Mouse (Mus musculus) hindbrain, embryonic 15.5 days (tissue): ENCODE data around the gene Rnase4. TPM values are rescaled to one million over a fixed set of nuclear protein-coding genes. Genes with fewer than 3 reads are reported as not detected.

Source experiments
- polyA plus RNA-seq: library from polyadenylated mRNA; unstranded; fragments of >200 nt; fragmentation: Nextera tagmentation; extraction: Ambion mirVana; gene quantifications from 2 replicates; pipeline ENCODE4 v1.2.1, GENCODE M21; 2015

The Rnase4 gene
- polyA plus RNA-seq, 1 experiment from 2014 or later: 16.4 TPM

Other genes with a start within 250 kb of the Rnase4 start
- gene Tep1, start 220.5 kb upstream of the Rnase4 start, polyA plus RNA-seq: 2.0 and 2.9 TPM in 2 replicates
- gene Klhl33, start 193.6 kb upstream of the Rnase4 start, polyA plus RNA-seq: 3.1 and 3.3 TPM in 2 replicates
- 110 and 111 TPM in 2 replicates for gene Osgep, start 166.2 kb upstream of the Rnase4 start, polyA plus RNA-seq
- 172 and 178 TPM in 2 replicates for gene Apex1, start 166.1 kb upstream of the Rnase4 start, polyA plus RNA-seq
- 92.4 and 107 TPM in 2 replicates for gene Pip4p1, start 160.2 kb upstream of the Rnase4 start, polyA plus RNA-seq
- 22.1 and 25.5 TPM in 2 replicates for gene Pnp, start 160.0 kb upstream of the Rnase4 start, polyA plus RNA-seq
- not detected in 2 replicates for gene Gm49342, start 146.6 kb upstream of the Rnase4 start, polyA plus RNA-seq
- gene Pnp2, start 135.1 kb upstream of the Rnase4 start, polyA plus RNA-seq: 0.79 and 0.82 TPM in 2 replicates
- not detected in 2 replicates for gene Rnase10, start 83.3 kb upstream of the Rnase4 start, polyA plus RNA-seq
- not detected in 2 replicates for gene Rnase9, start 49.2 kb upstream of the Rnase4 start, polyA plus RNA-seq
- gene Rnase11, start 40.9 kb upstream of the Rnase4 start, polyA plus RNA-seq: not detected in 2 replicates
- gene Rnase12, start 33.4 kb upstream of the Rnase4 start, polyA plus RNA-seq: not detected in 2 replicates
- gene Olfr750, start 16.6 kb upstream of the Rnase4 start, polyA plus RNA-seq: 0.05 and 0.08 TPM in 2 replicates
- 5.0 TPM in 2 replicates for gene Ang, start 73 bp downstream of the Rnase4 start, polyA plus RNA-seq
- not detected in 2 replicates for gene Eddm3b, start 23.3 kb downstream of the Rnase4 start, polyA plus RNA-seq
- 0.84 and 1.4 TPM in 2 replicates for gene Rnase6, start 32.8 kb downstream of the Rnase4 start, polyA plus RNA-seq
- gene Rnase1, start 55.7 kb downstream of the Rnase4 start, polyA plus RNA-seq: 0.54 and 0.96 TPM in 2 replicates
- not detected in 2 replicates for gene Rnase2b, start 71.2 kb downstream of the Rnase4 start, polyA plus RNA-seq
- gene Ang2, start 108.1 kb downstream of the Rnase4 start, polyA plus RNA-seq: not detected in 2 replicates
- gene Ear14, start 112.3 kb downstream of the Rnase4 start, polyA plus RNA-seq: not detected in 2 replicates
- gene Rnase2a, start 165.0 kb downstream of the Rnase4 start, polyA plus RNA-seq: not detected in 2 replicates